Mouse (Mus musculus): Measurements from ENCODE around the gene Olfr312. TPM values are rescaled to one million over a fixed set of nuclear protein-coding genes. Genes with fewer than 3 reads are reported as not detected.
A peak's percentile ranks its signal among the peaks of the same experiment; 100 is the strongest.
"Not testable (repeated sequence)": the region's sequence is repeated elsewhere in the genome, so short reads cannot be mapped to it uniquely, and the experiment has no call there.

The Olfr312 gene
- total RNA-seq, 2 experiments from 2014 or later = not detected

DNA sequence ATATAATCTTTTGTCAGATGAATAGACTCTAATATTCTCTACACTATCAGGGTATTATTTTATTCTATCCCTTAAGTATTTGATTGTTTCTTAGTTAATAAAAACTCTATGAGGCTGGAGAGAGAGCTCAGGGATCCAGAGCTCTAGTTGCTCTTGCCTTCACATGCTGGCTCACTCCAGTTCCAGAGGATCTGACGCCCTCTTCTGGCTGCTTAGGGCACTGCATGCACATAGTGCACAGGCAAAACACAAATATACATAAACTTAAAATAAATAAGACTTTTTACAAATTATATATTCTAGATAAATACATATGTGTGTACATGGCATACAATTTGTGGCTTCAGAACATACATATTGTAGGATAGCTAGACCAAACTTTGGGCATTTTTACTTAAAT is 17.0 kb upstream of the Olfr312 start:
- intact Hi-C loops (cut with DNase I) = no loop called here
- no peak for DNase-seq
- Histone ChIP-seq H3K27ac (no peak overlapping the region), H3K4me3 (no peak overlapping the region)
- 0 out of 2 replicates have a peak, but pooled peaks have one; percentile 15 for TF ChIP-seq CTCF (IDR thresholded peaks at IDR 0.05)

DNA sequence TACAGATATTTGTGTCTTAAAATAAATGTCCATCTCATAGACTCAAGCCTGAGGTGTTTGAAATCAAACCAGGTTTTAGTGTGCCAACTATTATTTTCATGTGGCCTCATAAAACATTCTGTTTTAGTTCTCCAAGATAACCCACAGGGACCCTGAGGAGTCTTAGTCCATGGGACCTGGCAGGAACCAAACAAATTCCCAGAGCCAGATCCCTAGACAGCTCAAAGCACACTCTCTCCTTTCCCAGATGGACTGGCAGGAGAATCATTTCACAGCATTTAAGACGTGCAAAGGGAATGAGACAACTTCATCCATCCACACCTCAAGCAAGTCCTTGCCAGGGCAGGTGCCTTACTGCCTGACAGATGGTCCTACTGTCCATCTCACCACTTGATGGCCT is 14.3 kb upstream of the Olfr312 start, which contains the start of gene Olfr313:
TSS of gene Olfr313 (plus strand) at position 301 of the 400 bp plus-strand sequence.
- H3K27ac ChIP-seq; H3K4me3 ChIP-seq; DNase-seq; intact Hi-C loops (cut with DNase I): not testable (repeated sequence)

DNA sequence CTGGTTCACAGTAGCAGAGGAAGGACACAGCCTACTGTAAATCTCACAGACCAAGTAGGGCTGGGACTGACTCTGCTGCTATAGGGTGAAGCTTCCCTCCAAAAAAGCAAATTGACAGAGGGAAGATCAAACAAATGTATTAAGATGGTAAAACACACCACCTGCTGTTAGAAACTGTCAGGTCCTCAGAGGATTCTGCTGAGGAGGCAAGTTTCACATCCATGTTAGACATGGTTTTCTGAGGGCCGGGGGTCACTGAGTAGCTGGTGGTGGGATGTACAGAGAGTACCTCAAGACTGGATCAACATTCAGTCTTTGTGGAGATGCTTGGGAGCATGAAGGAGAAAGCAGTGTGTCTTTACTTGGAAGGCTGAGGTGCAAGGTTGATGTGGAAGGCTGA is 13.4 kb upstream of the Olfr312 start:
- no peak overlapping the region for H3K4me3 ChIP-seq
- intact Hi-C loops (cut with DNase I) = no loop called here
- H3K27ac ChIP-seq = no peak overlapping the region
- TF ChIP-seq CTCF (IDR thresholded peaks at IDR 0.05) = no peak
- no peak for DNase-seq

DNA sequence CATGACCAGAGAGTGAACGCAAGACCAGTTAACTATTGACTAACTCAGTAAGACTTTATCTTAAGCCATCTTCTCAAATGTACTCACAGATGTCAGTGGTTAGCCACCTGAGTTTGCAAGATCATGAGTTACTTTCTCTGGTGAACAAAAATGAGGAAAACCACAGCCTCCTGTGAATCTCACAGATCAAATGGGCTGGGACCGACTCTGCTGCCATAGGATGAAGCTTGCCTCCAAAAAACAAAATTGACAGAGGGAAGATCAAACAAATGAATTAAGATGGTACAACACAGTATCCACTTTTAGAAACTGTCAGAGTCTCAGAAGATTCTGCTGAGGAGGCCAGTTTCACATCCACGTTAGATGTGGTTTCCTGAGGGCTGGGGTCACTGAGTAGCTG is 727 bp downstream of the Olfr312 start:
- Histone ChIP-seq H3K27ac (no peak overlapping the region), H3K4me3 (no peak overlapping the region)
- no peak for DNase-seq
- TF ChIP-seq CTCF (IDR thresholded peaks at IDR 0.05) = no peak
- intact Hi-C loops (cut with DNase I) = no loop called here

DNA sequence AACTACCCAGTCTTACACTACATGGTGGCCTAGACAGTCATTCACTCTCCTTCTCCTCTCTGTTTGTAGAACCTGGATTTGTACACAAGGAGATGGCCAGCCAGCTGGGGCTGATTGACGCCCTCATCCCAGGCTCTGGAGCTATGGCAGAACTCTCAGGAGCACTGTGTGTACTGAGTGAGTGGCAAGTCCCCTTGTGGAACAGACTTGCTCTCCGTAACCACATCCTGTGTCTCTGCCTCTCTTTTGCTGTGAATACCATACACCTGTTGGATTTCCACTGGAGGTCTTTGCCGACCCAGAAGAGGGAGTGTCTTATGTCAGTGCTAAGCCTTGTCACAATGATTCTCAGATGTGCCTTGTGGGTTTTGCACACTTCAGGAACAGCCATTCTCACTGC is 3.5 kb downstream of the Olfr312 start:
- intact Hi-C loops (cut with DNase I); DNase-seq; H3K27ac ChIP-seq; H3K4me3 ChIP-seq: not testable (repeated sequence)

DNA sequence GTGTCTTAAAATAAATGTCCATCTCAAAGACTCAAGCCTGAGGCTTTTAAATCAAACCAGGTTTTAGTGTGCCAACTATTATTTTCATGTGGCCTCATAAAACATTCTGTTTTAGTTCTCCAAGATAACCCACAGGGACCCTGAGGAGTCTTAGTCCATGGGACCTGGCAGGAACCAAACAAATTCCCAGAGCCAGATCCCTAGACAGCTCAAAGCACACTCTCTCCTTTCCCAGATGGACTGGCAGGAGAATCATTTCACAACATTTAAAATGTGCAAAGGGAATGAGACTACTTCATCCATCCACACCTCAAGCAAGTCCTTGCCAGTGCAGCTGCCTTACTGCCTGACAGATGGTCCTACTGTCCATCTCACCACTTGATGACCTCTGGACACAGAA is 9.9 kb downstream of the Olfr312 start, which contains the start of gene Olfr311:
TSS of gene Olfr311 (plus strand) at position 301 of the 400 bp plus-strand sequence.
- intact Hi-C loops (cut with DNase I); H3K27ac ChIP-seq; DNase-seq; H3K4me3 ChIP-seq: not testable (repeated sequence)

DNA sequence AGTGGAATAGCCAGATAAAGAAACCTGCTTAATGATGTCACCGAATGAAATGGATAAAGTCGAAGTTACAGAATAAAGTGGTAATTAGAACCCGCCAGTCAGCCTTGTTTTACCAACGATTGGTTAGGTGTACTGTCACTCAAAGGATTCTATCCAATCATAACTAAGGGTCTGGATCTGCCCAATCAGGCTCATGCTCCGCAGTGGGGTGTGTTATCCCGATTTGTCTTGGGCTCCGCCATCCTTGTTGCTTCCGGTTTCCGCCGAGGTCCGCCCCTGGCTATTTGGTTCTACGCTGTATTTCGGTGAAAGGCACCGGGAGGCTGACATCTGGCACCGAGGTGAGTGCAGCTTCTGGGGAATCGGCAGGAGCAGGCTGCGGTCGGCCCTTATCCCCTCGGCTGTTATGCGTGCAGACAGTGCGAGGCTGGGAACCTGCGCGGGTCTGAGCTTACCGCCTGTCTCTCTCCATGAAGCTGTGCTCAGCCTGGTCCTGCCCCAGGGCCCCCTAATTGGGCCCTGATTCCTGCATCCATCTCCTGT is 18.0 kb downstream of the Olfr312 start, which contains the start of gene Gm12258:
TSS of gene Gm12258 (plus strand) at position 240 of the 543 bp plus-strand sequence.
- intact Hi-C loops (cut with DNase I) = no loop called here
- peak; percentile 86 for DNase-seq
- Histone ChIP-seq H3K27ac (peak within 1 kb of the TSS; percentile 88), H3K4me3 (peak within 1 kb of the TSS; percentile 82)
- no peak for TF ChIP-seq CTCF (IDR thresholded peaks at IDR 0.05)

DNA sequence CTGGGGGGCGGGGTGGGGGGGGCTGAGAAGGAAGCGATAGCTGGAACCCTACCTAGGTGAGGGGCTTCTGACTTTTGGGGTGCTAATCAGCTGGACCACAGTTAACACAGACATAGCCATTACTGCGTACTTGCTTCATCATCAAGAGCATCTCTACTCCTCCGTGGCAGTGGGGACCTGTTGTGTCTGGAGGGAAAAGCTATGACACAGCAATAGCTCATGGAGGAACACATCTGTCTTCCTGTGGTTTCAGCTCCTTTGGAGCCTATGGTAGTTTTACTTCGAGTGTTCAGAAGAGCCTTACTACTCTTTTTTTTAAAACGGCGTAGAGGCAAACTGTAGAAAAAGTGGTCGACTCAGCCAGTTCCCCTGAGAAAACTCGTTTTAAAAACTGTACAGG is 18.6 kb downstream of the Olfr312 start:
- intact Hi-C loops (cut with DNase I) = no loop called here
- no peak for TF ChIP-seq CTCF (IDR thresholded peaks at IDR 0.05)
- H3K27ac ChIP-seq = peak overlapping the region; percentile 88
- peak overlapping the region; percentile 82 for H3K4me3 ChIP-seq
- DNase-seq = no peak

DNA sequence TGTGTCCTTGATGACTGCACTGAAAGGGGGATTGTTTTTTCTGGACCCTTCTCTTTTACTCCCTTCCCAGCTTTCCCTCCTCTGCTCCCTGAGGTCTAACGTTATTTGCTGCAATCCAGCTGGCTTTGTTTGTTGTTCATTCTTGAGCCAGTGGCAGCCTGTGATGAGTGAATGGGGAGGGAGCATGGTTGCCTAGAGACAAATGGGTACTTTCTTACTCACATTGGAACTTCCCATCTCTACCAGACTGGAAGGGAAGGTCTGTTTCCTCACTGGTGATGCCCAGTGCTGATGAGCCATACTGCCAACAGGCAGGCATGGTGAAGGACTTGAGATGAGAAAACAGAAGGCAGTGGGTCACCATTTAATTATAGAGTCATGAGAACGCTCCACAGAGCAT is 20.7 kb downstream of the Olfr312 start:
- H3K4me3 ChIP-seq = no peak overlapping the region
- TF ChIP-seq CTCF (IDR thresholded peaks at IDR 0.05) = no peak
- H3K27ac ChIP-seq = no peak overlapping the region
- intact Hi-C loops (cut with DNase I) = no loop called here
- DNase-seq = no peak

DNA sequence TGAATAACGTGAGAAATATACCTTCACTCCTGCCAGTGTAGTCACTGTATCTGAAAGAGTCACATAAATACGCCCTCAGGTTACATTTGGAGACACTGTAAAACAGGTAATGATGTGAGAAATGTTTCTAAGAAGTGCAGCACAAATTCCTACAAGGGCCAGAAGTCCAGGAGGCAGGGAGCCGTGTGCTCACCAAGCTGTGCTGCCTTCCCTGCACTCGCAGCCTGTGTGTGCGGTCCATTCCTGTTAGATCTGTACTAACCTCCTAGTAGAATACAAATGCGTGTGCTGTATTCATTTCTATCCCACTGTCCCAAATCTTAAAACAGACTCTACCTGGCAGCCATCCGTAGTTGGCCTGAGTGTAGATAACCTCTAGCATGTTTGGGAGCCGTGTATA is 31.7 kb downstream of the Olfr312 start:
- DNase-seq = no peak
- Histone ChIP-seq H3K4me3 (no peak overlapping the region), H3K27ac (no peak overlapping the region)
- no peak for TF ChIP-seq CTCF (IDR thresholded peaks at IDR 0.05)
- intact Hi-C loops (cut with DNase I) = no loop called here

DNA sequence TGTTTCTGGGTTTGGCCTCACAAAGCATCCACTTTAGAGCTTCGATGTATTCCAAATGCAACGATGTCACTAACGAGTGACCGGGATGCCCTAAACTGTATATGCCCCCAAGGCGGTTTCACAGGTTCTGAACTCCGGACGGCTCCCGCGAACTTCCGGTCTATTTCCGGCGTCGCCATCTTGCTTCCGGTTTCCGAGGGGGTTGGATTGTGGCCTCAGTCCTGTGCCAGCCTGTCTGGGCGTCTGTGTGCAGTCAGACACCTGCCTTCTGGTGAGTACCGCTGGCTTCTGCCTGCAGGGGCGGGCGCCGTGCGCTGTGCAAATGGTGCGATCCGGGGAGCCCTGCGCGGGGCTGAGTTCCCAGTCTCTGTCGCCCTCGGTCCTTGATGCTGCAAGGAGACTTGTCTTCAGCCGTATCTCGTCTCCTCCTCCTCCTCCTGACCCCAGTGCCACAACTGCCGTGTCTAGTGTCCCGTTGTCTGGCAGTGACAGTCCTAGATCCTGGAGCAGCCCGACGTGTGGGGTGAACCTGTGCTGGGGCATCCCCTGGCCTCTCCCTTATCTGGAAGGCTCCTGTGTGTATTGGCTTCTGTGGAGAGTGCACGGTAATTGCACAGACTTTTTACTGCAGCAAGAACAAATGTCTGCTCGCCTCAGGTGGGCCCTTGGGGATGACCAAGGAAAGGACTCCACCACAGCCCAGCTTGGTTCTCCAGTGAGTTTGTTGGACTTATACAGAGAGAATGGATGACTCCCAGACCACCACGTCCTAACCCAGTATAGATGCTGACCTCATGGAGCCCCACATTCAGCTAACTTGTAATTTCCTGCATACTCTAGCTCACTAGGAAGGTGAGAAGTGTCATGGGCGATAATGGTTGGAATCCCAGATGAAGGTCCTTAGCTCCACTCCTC is 38.3 kb downstream of the Olfr312 start, which contains the start of gene 2810021J22Rik:
TSS of gene 2810021J22Rik (plus strand) at position 178 of the 915 bp plus-strand sequence.
- peak within 1 kb of the TSS; percentile 80 for H3K27ac ChIP-seq
- intact Hi-C loops (cut with DNase I) = no loop called here
- peak within 1 kb of the TSS; percentile 84 for H3K4me3 ChIP-seq
- DNase-seq = peak; percentile 77
- TF ChIP-seq CTCF (IDR thresholded peaks at IDR 0.05) = 0 out of 2 replicates have a peak, but pooled peaks have one; percentile 8

DNA sequence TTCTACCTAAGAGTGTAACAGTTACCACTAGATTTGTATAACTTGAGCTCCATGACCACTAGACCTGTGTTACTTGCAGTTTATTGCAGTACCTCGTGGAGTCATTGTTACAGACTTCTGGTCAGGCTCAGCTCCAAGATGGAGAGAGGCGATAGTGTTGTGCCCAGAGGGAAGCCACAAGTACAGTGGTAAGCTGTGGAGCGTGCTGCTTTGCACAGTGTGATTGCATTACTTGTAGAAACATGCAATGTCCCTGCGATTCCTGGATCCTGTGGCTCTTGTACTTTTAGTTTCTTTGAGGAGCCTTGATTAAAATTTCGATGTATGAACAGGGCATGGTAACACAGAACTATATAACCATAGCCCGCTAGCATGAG is 38.9 kb downstream of the Olfr312 start:
- H3K4me3 ChIP-seq = peak overlapping the region; percentile 84
- TF ChIP-seq CTCF (IDR thresholded peaks at IDR 0.05) = no peak
- no peak for DNase-seq
- intact Hi-C loops (cut with DNase I) = no loop called here
- H3K27ac ChIP-seq = no peak overlapping the region

DNA sequence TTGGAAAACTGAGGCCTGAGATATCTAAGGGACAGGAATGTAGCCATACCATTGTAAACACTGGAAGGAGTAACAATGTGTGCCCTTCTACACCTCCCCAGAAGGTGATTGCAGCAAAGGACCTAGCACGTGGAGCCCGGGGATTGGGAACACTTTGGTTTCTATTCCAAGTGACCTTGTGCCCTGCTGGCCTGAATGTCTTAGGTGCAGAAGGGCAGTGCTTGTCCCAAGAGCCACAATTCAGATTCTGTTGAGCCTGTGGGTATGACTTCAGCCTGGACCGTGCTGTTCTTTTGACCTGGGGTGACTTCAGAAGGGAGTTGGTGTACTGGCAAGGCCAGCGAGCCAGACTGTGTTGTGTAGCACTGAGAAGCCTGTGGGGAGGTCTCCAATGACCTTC is 41.9 kb downstream of the Olfr312 start:
- Histone ChIP-seq H3K27ac (no peak overlapping the region), H3K4me3 (no peak overlapping the region)
- DNase-seq = no peak
- intact Hi-C loops (cut with DNase I) = no loop called here
- TF ChIP-seq CTCF (IDR thresholded peaks at IDR 0.05) = no peak

All from gastrocnemius, adult 2 months (tissue).